Mouse (Mus musculus): ENCODE measurements at regions not wholly inside any gene's neighbourhood (a gene's known extent, or its start where the extent isn't known, plus 50 kb on each side); places are given as distances from the start of the nearest gene placed in this dataset.

DNA sequence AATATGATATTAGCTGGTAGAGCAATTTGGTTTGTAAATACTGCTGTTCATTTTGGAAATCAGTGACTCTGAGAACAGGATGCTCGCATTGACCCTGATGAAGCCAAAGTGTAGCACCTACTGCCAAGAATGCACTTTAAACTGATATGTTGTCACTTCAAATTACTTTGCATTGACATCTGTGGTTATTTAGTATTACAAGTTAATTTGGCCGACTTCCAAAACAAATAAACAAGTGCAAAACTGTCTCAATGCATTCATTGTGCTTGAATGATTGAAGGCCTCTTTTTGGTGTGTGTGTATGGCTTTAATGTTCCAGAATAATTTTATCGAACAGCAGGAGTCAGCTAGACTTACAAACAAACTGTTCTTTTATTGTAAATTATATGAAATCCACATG, 274.1 kb upstream of the Slitrk5 start:
- TF ChIP-seq CTCF (IDR thresholded peaks at IDR 0.05; ENCODE audit: low read depth), result no peak
- no peak for TF ChIP-seq EP300 (optimal IDR thresholded peaks at IDR 0.05)

Data from stomach, postnatal 0 days (tissue).